Mouse (Mus musculus) heart, adult 8-10 months (tissue): ENCODE data around the gene Trim60. TPM values are rescaled to one million over a fixed set of nuclear protein-coding genes. Genes with fewer than 3 reads are reported as not detected.
"Not testable (repeated sequence)": the region's sequence is repeated elsewhere in the genome, so short reads cannot be mapped to it uniquely, and the experiment has no call there.

ENCODE experiments used
- DNase-seq: peaks from one replicate; pipeline ENCODE4 v3.0.0; 2022; ENCODE audit warnings: low spot score
- total RNA-seq, 4 experiments: library from RNA; stranded (reverse); gene quantifications; 2 replicates each; pipeline ENCODE4 v1.2.4; 2022

The Trim60 gene
- not detected for total RNA-seq

GRCm38 (mm10) chr8:65018423-65018822, at the start of gene Trim60, which contains the start of gene Trim61:
Gene Trim60 (minus strand): TSS chr8:65018584.
Gene Trim61 (minus strand): TSS chr8:65018523.
- DNase-seq, result no peak

GRCm38 (mm10) chr8:65067694-65068472, 49.5 kb upstream of the Trim60 start:
- peak; percentile 6 for DNase-seq

DNA sequence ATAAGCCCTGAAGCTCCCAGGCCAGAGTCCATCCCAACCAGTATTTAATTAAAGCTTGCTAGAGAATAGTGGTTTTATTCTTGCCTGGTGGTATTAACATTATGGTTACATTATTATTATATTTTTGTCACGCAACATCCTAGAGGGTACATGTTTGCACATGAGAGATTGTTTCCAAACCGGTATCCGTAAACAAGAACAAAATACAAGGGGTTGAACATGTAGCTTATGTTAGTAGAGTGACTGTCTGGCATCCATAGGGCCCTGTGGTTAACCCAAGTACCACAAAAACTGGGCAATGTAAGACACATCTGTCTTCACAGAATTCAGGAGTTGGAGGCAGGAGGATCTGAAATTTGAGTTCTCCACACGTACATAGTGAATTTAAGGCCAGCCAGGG, 48.6 kb upstream of the Trim60 start:
- DNase-seq, result no peak

GRCm38 (mm10) chr8:65065622-65066021, 47.2 kb upstream of the Trim60 start:
- no peak for DNase-seq

- no peak for DNase-seq
These were observed 45.7 kb upstream of the Trim60 start for GRCm38 (mm10) chr8:65064071-65064470.

DNA sequence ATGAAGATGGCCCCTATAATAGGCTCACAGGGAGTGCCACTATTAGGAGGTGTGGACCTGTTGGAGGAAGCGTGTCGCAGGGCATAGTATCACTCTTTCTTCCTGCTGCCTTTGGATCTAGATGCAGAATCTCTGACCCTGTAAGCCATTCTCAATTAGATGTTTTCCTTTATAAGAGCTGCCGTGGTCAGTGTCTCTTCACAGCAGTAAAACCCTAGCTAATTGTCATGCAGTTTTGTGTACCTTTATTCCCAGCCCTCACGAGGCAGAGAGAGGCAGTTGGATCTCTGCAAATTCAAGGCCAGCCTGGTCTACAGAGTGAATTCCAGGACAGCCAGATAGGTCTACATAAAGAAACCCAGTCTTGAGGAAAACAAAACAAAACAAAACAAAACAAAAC, 43.8 kb upstream of the Trim60 start:
- DNase-seq, result no peak

- DNase-seq, result no peak
These were observed 38.3 kb upstream of the Trim60 start for GRCm38 (mm10) chr8:65056722-65057121.

DNA sequence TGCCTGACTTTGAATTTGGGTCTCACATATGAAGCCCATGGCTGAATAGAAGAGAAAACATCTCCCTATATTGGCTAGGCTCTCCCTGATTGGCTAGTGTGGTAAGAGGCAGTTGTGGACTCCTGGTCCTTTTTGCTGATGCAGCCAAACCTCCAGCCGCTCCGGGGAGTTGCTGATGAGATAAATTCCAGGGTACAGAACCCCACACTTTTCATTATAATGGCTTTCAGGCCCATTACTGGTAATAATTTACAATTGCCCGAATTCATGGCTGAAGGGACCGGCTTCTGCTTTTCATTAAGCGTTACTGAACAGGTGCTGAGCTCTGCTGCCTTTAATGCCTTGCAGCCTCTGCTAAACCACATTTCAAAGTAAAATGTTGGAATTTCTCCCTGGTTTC, 35.6 kb upstream of the Trim60 start:
- DNase-seq, result no peak

- no peak for DNase-seq
These were observed 35.2 kb upstream of the Trim60 start for GRCm38 (mm10) chr8:65053554-65053953.

GRCm38 (mm10) chr8:65047801-65048200, 29.4 kb upstream of the Trim60 start:
- no peak for DNase-seq

DNA sequence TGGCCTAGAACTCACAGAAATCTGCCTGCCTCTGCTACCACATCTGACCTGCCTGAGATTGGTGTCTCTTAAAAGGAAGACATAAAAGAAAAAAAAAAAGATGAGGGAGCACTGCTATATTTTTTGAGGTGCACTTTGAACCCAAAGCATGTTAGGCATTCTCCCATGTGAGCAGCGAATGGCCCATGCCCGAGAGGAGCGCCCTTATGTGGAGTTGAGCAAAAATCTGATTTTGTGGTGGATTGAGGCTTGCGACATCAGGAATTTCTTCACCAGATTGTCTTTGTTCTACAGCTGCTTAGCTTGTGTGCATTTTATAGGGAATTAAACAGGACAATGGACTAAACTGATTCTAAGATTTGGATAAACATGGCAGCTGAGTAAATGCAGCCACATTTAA, 28.8 kb upstream of the Trim60 start:
- no peak for DNase-seq

DNA sequence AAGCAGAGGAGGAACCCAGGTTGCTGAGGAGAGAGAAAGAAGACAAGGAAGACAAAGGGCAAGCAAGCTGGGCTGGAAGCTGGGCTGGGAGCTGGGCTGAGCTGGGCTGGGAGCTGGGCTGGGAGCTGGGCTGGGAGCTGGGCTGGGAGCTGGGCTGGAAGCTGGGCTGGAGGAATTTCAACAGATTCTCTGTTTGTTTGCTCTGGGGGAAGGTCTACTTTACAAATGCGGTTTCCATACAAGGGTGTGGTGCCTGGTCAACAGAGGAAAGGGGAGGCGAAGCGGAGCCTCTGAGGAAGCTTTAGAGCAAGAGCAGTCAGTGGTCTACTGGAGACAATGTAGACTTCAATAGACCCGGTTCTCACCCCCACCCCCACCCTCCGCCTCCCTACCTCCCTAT, 28.2 kb upstream of the Trim60 start:
- no peak for DNase-seq

- no peak for DNase-seq
These were observed 18.7 kb upstream of the Trim60 start, which contains the start of gene Apela for GRCm38 (mm10) chr8:65037117-65037533. Gene Apela (minus strand): TSS chr8:65037336.

DNA sequence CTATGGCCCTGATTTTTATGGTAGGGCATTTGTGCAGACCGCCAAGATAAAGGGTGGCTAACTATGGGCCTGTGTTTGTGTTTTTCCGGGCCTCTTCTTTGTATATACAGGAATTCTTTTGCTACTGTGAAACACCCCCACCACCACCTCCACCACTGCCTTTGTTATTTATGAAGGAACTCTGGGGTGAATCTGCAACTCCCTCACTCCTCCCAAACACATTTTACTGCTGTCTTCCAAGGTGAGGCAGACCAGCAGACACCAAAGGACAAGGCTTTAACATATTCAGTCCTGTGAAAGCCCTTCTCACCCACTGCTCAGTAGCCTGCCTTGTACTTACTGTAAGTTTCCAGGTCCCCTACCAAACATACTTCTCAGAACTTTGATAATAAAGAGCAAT, 15.8 kb upstream of the Trim60 start:
- DNase-seq, result no peak

- DNase-seq, result no peak
These were observed 14.7 kb upstream of the Trim60 start for GRCm38 (mm10) chr8:65033056-65033455.

DNA sequence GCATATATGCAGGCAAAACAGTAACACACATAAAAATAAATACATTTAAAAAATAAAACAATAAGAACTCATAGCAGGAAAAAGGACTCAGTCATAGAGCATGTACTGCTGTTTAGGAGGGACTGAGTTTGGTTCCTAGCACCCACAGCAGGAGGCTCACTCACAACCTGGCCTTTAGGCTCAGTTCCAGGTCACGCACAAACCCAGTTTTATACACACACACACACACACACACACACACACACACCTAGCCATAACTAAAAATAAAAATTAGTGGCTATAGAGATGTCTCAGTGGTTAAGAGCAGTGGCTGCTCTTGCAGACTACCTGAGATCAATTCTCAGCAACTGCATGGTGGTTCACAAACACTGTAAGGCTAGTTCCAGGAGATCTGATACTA, 13.7 kb upstream of the Trim60 start:
- DNase-seq, result no peak

DNA sequence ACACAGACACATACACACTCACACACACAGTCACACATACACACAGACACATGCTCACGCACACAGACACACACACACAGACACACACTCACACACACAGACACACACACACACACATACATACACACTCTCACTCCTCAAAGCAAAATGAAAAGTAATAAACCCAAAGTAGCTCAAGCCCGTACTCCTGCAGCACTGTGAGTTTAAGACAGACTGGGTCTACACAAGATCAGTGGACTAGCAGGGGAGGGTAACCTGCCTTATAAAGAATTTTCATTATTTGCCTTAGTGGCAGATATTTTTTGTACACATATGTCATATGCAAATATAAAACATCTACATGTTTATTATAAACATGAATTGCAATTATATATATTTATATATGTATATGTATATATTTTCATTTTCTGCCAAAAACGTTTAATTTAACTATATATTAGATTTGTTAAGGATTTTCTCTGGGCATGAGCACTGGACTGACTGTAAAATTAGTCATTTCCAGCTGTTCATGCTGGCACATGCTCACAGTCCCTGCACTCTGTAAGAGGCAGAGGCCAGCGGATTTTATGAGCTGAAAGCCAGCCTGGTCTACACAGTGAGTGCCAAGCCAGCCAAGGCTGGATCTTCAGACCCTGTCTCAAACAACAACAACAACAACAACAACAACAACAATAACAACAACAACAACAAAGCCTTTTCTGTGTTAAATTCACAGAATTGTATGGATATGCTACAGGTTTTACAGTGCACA, 12.5 kb upstream of the Trim60 start:
- DNase-seq, result no peak

- no peak for DNase-seq
These were observed 11.4 kb upstream of the Trim60 start for GRCm38 (mm10) chr8:65029776-65030175.

- DNase-seq, result no peak
These were observed 10.7 kb upstream of the Trim60 start for GRCm38 (mm10) chr8:65028959-65029686.

DNA sequence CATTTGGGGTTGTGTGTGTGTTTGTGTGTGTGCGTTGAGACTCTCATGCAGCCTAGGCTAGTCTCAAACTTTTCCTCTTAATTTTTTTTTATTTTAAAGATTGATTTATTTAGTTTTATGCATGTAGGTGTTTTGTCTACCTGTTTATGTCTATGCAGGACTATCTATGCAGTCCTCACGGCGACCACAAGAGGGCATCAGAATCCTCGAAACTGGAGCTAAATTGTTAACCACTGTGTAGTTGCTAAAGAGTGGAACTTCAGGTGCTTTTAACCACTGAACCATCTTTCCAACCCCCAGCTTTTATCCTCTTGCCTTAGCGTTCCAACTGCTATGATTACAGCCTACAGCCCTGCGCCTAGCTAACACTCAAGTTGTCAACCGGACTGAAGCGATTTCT, 4.1 kb upstream of the Trim60 start:
- peak; percentile 28 for DNase-seq

DNA sequence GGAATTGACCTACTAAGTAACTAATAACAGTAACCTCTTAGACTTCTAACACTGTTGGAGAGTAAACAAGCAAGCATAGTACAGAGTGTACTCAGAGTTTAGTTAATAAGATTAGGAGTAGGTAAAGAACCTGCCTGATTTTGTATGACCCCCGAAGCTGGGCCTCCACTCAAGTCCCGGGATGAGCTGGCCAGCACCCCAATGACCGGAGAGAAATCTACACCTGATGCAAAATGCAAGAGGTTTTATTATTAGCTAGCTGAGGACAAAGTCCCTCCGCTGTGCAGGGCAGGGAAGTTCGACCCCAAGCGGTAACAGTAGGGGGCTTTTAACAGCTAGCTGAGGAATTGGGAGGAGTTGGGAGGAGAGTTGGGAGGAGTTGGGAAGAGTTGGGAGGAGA, 10.8 kb downstream of the Trim60 start:
- DNase-seq, result not testable (repeated sequence)

DNA sequence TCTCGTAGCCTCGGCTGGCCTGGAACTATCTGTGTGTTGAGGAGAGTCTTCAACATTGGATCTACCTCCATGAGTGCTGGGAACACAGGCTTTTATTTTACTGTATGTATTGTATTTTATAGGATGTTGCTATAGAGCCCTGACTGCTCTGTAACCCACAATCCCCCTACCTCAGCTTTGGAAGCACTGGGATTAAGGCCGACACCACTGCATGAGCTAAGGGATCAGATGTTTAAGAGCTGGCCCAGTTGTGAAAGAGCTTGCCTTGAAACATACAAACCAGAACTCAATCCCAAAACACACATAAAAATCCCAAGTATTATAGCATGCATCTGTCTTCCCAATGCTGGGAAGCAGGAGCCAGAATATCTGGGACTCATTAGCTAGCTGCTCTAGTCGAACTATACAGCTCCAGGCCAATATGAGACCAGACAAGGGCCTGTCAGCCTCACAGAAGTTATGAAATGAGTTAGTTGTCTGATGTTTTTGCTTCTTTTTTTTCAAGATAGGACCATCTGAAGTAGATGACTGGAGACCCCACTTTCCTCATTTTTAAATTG, 19.5 kb downstream of the Trim60 start:
- DNase-seq, result no peak
